Mouse (Mus musculus) ovary, adult 18-20 months (tissue): ENCODE data around the gene Mospd1.

ENCODE experiments used
- DNase-seq: peaks from one replicate; pipeline ENCODE4 v3.0.0; 2022; ENCODE audit warnings: low spot score, mixed read lengths

Mospd1 gene

GRCm38 (mm10) chrX:53370366-53370740 is at the start of gene Mospd1:
TSS of gene Mospd1 (minus strand) at chrX:53370502.
- peak; percentile 80 for DNase-seq

GRCm38 (mm10) chrX:53386362-53386761 is 16.1 kb upstream of the Mospd1 start:
- no peak for DNase-seq

GRCm38 (mm10) chrX:53383122-53383521 is 12.8 kb upstream of the Mospd1 start:
- no peak for DNase-seq

- no peak for DNase-seq
These were observed 552 bp downstream of the Mospd1 start for GRCm38 (mm10) chrX:53369534-53370365.

GRCm38 (mm10) chrX:53364668-53365383 is 5.5 kb downstream of the Mospd1 start:
- DNase-seq = no peak

GRCm38 (mm10) chrX:53348374-53348773 is 21.9 kb downstream of the Mospd1 start:
- DNase-seq = no peak

GRCm38 (mm10) chrX:53341531-53341930 is 28.8 kb downstream of the Mospd1 start:
- no peak for DNase-seq

- DNase-seq = no peak
These were observed 32.9 kb downstream of the Mospd1 start for GRCm38 (mm10) chrX:53337355-53337754.

GRCm38 (mm10) chrX:53330396-53330795 is 39.9 kb downstream of the Mospd1 start:
- no peak for DNase-seq

- DNase-seq = no peak
These were observed 49.2 kb downstream of the Mospd1 start for GRCm38 (mm10) chrX:53321111-53321510.

GRCm38 (mm10) chrX:53320564-53320963 is 49.7 kb downstream of the Mospd1 start:
- no peak for DNase-seq
